Mouse (Mus musculus) hindbrain, embryonic 11.5 days (tissue): ENCODE data around the gene Tspan3. TPM values are rescaled to one million over a fixed set of nuclear protein-coding genes. Genes with fewer than 3 reads are reported as not detected.

Experiments
- ATAC-seq: fragments of 200-750 bp; cut with Nextera tagmentation; 2 replicates; pipeline ENCODE4 v1.8.0; 2017; ENCODE audit warnings: mild to moderate bottlenecking, moderate TSS enrichment, moderate library complexity; ENCODE audit not compliant: low FRiP score
- DNase-seq: peaks from one replicate; pipeline ENCODE4 v3.0.0-alpha.2; 2015; ENCODE audit warnings: low spot score
- H3K27ac ChIP-seq: fragments of 300-500 bp; sonication (generic); 2 replicates; pipeline ENCODE4 v1.5.1; 2014; ENCODE audit warnings: mild to moderate bottlenecking, low read depth, low read length
- H3K27me3 ChIP-seq: fragments of 300-500 bp; sonication (generic); 2 replicates; pipeline ENCODE4 v1.6.1; 2014; ENCODE audit warnings: mild to moderate bottlenecking, low read length, moderate library complexity, mixed read lengths; ENCODE audit not compliant: control insufficient read depth, insufficient read depth
- H3K36me3 ChIP-seq: fragments of 300-500 bp; sonication (generic); 2 replicates; pipeline ENCODE4 v1.6.1; 2014; ENCODE audit warnings: mild to moderate bottlenecking, low read length, moderate library complexity, mixed read lengths; ENCODE audit not compliant: control insufficient read depth, insufficient read depth
- H3K4me1 ChIP-seq: fragments of 300-500 bp; sonication (generic); replicated peaks from 2 replicates; pipeline ENCODE4 v1.6.1; 2014; ENCODE audit warnings: low read length, mixed read lengths; ENCODE audit not compliant: control insufficient read depth, insufficient read depth
- H3K4me2 ChIP-seq: fragments of 300-500 bp; sonication (generic); replicated peaks from 2 replicates; pipeline ENCODE4 v1.6.1; 2014; ENCODE audit warnings: mild to moderate bottlenecking, low read depth, low read length
- H3K4me3 ChIP-seq: fragments of 300-500 bp; sonication (generic); 2 replicates; pipeline ENCODE4 v1.5.1; 2014; ENCODE audit warnings: low read depth, low read length
- H3K9ac ChIP-seq: fragments of 300-500 bp; sonication (generic); 2 replicates; pipeline ENCODE4 v1.6.1; 2014; ENCODE audit warnings: low read depth, low read length
- H3K9me3 ChIP-seq: fragments of 300-500 bp; sonication (generic); 2 replicates; pipeline ENCODE4 v1.6.1; 2016; ENCODE audit warnings: low read length; ENCODE audit not compliant: control insufficient read depth
- whole genome bisulfite sequencing: fragments of 180-500 bp; shearing (Covaris S2); extraction: QIAGEN DNeasy Blood & Tissue Kit; methylation state at CpG from one replicate; pipeline ENCODE4 v1.1.7; 2014; 5-methylcytosine and 5-hydroxymethylcytosine counted together
- polyA plus RNA-seq: library from polyadenylated mRNA; unstranded; fragments of >200 nt; fragmentation: Nextera tagmentation; extraction: Ambion mirVana; gene quantifications from 2 replicates; pipeline ENCODE4 v1.2.1, GENCODE M21; 2014

The Tspan3 gene
- polyA plus RNA-seq, 1 experiment from 2014 or later, result 529 TPM

GRCm38 (mm10) chr9:56146326-56146923 lies 18.9 kb downstream of the Tspan3 start:
- Histone ChIP-seq H3K27me3 (no peaks in the 10 kb centered on the region), H3K36me3 (peaks cover 17% of the 10 kb centered on the region), H3K27ac (no peak overlapping the region), H3K9ac (no peak overlapping the region), H3K4me1 (no peaks in the 10 kb centered on the region), H3K4me2 (no peak overlapping the region), H3K9me3 (no peaks in the 10 kb centered on the region), H3K4me3 (no peak overlapping the region)
- ATAC-seq (no peak), DNase-seq (no peak)
- WGBS, result 95% methylated on average over 16 of the region's 16 CpGs

GRCm38 (mm10) chr9:56144366-56145003 lies 20.8 kb downstream of the Tspan3 start:
- H3K36me3 ChIP-seq, result peaks cover 17% of the 10 kb centered on the region
- no peak overlapping the region for H3K4me3 ChIP-seq
- H3K4me1 ChIP-seq, result no peaks in the 10 kb centered on the region
- H3K27me3 ChIP-seq, result no peaks in the 10 kb centered on the region
- no peak overlapping the region for H3K9ac ChIP-seq
- H3K4me2 ChIP-seq, result no peak overlapping the region
- ATAC-seq, result no peak
- no peaks in the 10 kb centered on the region for H3K9me3 ChIP-seq
- DNase-seq, result no peak
- H3K27ac ChIP-seq, result no peak overlapping the region
- 95% methylated on average over 7 of the region's 7 CpGs for WGBS

GRCm38 (mm10) chr9:56141776-56142175 lies 23.5 kb downstream of the Tspan3 start:
- DNase-seq, result no peak
- Histone ChIP-seq H3K9me3 (no peaks in the 10 kb centered on the region), H3K27me3 (no peaks in the 10 kb centered on the region), H3K27ac (no peak overlapping the region), H3K9ac (no peak overlapping the region), H3K4me2 (no peak overlapping the region), H3K4me3 (no peak overlapping the region), H3K4me1 (no peaks in the 10 kb centered on the region), H3K36me3 (peaks cover 14% of the 10 kb centered on the region)
- ATAC-seq, result no peak
- 91% methylated on average over 9 of the region's 9 CpGs for WGBS

- Histone ChIP-seq H3K4me1 (no peaks in the 10 kb centered on the region), H3K4me2 (no peak overlapping the region), H3K36me3 (peaks cover 10% of the 10 kb centered on the region; the same call in 1 of the 2 replicates), H3K9me3 (no peaks in the 10 kb centered on the region), H3K4me3 (no peak overlapping the region), H3K27ac (no peak overlapping the region), H3K27me3 (no peaks in the 10 kb centered on the region), H3K9ac (no peak overlapping the region)
- DNase-seq, result no peak
- ATAC-seq, result no peak
- 92% methylated on average over 4 of the region's 4 CpGs for WGBS
Observed at GRCm38 (mm10) chr9:56135590-56136197, 29.6 kb downstream of the Tspan3 start.

GRCm38 (mm10) chr9:56134614-56135013 lies 30.7 kb downstream of the Tspan3 start:
- Histone ChIP-seq H3K4me1 (no peaks in the 10 kb centered on the region), H3K36me3 (peaks cover 10% of the 10 kb centered on the region; the same call in 1 of the 2 replicates), H3K4me3 (no peak overlapping the region), H3K9ac (no peak overlapping the region), H3K27ac (no peak overlapping the region), H3K9me3 (no peaks in the 10 kb centered on the region), H3K4me2 (no peak overlapping the region), H3K27me3 (no peaks in the 10 kb centered on the region)
- WGBS, result 94% methylated on average over 4 of the region's 4 CpGs
- DNase-seq (no peak), ATAC-seq (no peak)

DNA sequence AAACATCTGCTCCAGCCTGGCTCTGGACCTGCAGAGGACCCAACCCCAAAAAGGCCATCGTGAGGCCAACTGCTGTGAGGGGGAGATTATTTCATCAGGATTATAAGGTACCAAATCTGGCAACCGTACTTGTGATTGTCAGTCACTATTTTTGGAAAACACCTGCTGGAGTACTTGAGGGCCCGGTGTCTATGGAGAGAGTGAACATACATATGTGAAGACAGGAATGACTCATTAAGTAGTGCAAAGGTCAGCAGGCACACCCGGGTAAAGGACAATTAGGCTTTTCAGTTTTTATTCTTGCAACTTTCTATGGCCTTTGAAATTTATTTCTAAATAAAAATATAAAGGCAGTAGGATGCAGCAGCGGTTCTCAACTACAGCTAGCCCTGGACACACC lies 31.3 kb downstream of the Tspan3 start:
- peaks cover 13% of the 10 kb centered on the region for H3K36me3 ChIP-seq
- no peak overlapping the region for H3K4me3 ChIP-seq
- DNase-seq (no peak), ATAC-seq (no peak)
- no peak overlapping the region for H3K9ac ChIP-seq
- no peaks in the 10 kb centered on the region for H3K9me3 ChIP-seq
- H3K4me1 ChIP-seq, result no peaks in the 10 kb centered on the region
- no peak overlapping the region for H3K4me2 ChIP-seq
- 95% methylated on average over 5 of the region's 5 CpGs for WGBS
- H3K27ac ChIP-seq, result no peak overlapping the region
- no peaks in the 10 kb centered on the region for H3K27me3 ChIP-seq

DNA sequence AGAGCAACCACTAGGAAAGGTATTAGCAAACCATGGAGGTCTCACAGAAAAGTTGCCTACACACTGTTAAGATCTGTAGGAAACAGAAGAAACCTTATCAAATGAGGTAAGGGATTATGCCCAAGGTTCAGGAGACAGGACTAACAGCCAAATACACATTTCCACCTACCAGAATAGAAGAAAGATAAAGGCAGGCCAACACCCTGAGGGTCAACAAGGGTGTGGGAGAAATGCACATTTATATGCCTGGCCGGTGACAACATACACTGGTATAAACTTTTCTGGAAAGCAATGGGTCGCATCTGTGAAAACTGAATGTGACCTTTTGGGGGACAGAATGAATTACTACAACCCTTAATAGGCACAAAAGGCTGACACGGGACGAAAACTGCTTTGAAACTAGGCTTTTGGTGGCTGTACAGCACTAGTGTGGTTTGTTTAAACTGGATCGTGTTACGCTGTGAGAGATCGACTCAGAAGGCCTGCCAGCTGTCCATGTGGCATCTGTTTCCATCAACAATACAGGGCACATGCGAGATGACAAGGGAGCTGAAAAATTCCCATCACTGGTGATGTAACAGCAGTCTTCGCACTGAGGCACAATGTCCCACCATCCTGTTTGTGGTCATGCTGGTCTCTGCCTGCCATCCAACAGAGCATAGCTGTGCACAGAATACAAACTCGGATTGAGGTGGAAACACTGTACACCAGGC lies 33.3 kb downstream of the Tspan3 start:
- Histone ChIP-seq H3K27me3 (no peaks in the 10 kb centered on the region), H3K4me1 (no peaks in the 10 kb centered on the region), H3K4me2 (no peak overlapping the region), H3K9me3 (no peaks in the 10 kb centered on the region), H3K27ac (no peak overlapping the region), H3K36me3 (peaks cover 13% of the 10 kb centered on the region), H3K9ac (no peak overlapping the region), H3K4me3 (no peak overlapping the region)
- WGBS, result 72% methylated on average over 10 of the region's 10 CpGs
- DNase-seq (no peak), ATAC-seq (no peak)

- H3K27me3 ChIP-seq, result no peaks in the 10 kb centered on the region
- DNase-seq, result no peak
- no peak overlapping the region for H3K9ac ChIP-seq
- WGBS, result 71% methylated on average over 4 of the region's 4 CpGs
- no peak for ATAC-seq
- no peaks in the 10 kb centered on the region for H3K4me1 ChIP-seq
- H3K9me3 ChIP-seq, result no peaks in the 10 kb centered on the region
- H3K4me3 ChIP-seq, result no peak overlapping the region
- no peak overlapping the region; the same call in 1 of the 2 replicates for H3K27ac ChIP-seq
- no peak overlapping the region for H3K4me2 ChIP-seq
- peaks cover 8% of the 10 kb centered on the region for H3K36me3 ChIP-seq
Observed at GRCm38 (mm10) chr9:56130536-56130935, 34.7 kb downstream of the Tspan3 start.
